Mouse (Mus musculus) C2C12 (cell line): ENCODE measurements at regions not wholly inside any gene's neighbourhood (a gene's known extent, or its start where the extent isn't known, plus 50 kb on each side); places are given as distances from the start of the nearest gene placed in this dataset.

Source experiments
- H3K27me3 ChIP-seq: one replicate; pipeline ENCODE4 v1.6.1; 2011; ENCODE audit not compliant: control insufficient read depth, insufficient read depth, insufficient read length
- H3K36me3 ChIP-seq: one replicate; pipeline ENCODE4 v1.6.1; 2011; ENCODE audit not compliant: control insufficient read depth, insufficient read depth
- H3K4me3 ChIP-seq: one replicate; pipeline ENCODE4 v1.5.1; 2011; ENCODE audit warnings: mild to moderate bottlenecking, control low read depth; ENCODE audit not compliant: poor library complexity, insufficient read depth, severe bottlenecking
- H3K79me2 ChIP-seq: one replicate; pipeline ENCODE4 v1.6.1; 2011; ENCODE audit not compliant: control insufficient read depth, insufficient read depth
- H3K79me3 ChIP-seq: one replicate; pipeline ENCODE4 v1.6.1; 2011; ENCODE audit warnings: low read depth, control low read depth
- H3ac ChIP-seq: one replicate; pipeline ENCODE3; 2011; ENCODE audit warnings: low read depth; ENCODE audit not compliant: control insufficient read depth, insufficient read length
- CEBPB ChIP-seq: IDR thresholded peaks from one replicate; pipeline ENCODE4 v1.6.1; 2011; ENCODE audit warnings: low read depth, mild to moderate bottlenecking, control low read depth, moderate library complexity
- CTCF ChIP-seq: IDR thresholded peaks from one replicate; pipeline ENCODE4 v1.5.1; 2011; ENCODE audit not compliant: control insufficient read depth, insufficient read depth, insufficient read length
- FOSL1 ChIP-seq: IDR thresholded peaks from one replicate; pipeline ENCODE4 v1.8.0; 2011; ENCODE audit warnings: mild to moderate bottlenecking, low read length; ENCODE audit not compliant: poor library complexity, insufficient read depth, severe bottlenecking
- MAX ChIP-seq: IDR thresholded peaks from one replicate; pipeline ENCODE4 v1.6.1; 2011; ENCODE audit warnings: mild to moderate bottlenecking, control low read depth
- MYOD1 ChIP-seq: IDR thresholded peaks from one replicate; pipeline ENCODE4 v1.6.1; 2011; ENCODE audit warnings: low read depth; ENCODE audit not compliant: control insufficient read depth, insufficient read length
- MYOG ChIP-seq: IDR thresholded peaks from one replicate; pipeline ENCODE4 v1.6.1; 2011; ENCODE audit not compliant: control insufficient read depth, insufficient read length; ENCODE audit errors: extremely low read depth
- USF1 ChIP-seq: IDR thresholded peaks from one replicate; pipeline ENCODE4 v1.6.1; 2011; ENCODE audit warnings: low read depth, mild to moderate bottlenecking, control low read depth, moderate library complexity

GRCm38 (mm10) chr10:70853614-70854013, 197.8 kb upstream of the Phyhipl start:
- Histone ChIP-seq H3K79me2 (no peaks in the 10 kb centered on the region), H3ac (no peak overlapping the region), H3K36me3 (no peaks in the 10 kb centered on the region), H3K27me3 (no peaks in the 10 kb centered on the region), H3K4me3 (no peak overlapping the region), H3K79me3 (no peaks in the 10 kb centered on the region)
- no peak for TF ChIP-seq MAX
- no peak for TF ChIP-seq CEBPB
- no peak for TF ChIP-seq CTCF
- no peak for TF ChIP-seq FOSL1
- TF ChIP-seq USF1 = no peak
- TF ChIP-seq MYOD1 = no peak
- TF ChIP-seq MYOG = no peak

GRCm38 (mm10) chr10:70848141-70848540, 192.4 kb upstream of the Phyhipl start:
- H3K79me3 ChIP-seq = no peaks in the 10 kb centered on the region
- no peak for TF ChIP-seq MYOD1
- no peak for TF ChIP-seq FOSL1
- TF ChIP-seq MAX = no peak
- TF ChIP-seq MYOG = no peak
- TF ChIP-seq CEBPB = no peak

GRCm38 (mm10) chr10:70847341-70847882, 191.6 kb upstream of the Phyhipl start:
- H3K27me3 ChIP-seq = no peaks in the 10 kb centered on the region
- no peaks in the 10 kb centered on the region for H3K79me3 ChIP-seq
- no peak overlapping the region for H3K4me3 ChIP-seq
- TF ChIP-seq MAX (no peak), USF1 (no peak), CTCF (no peak), FOSL1 (peak; percentile 53), CEBPB (no peak), MYOD1 (no peak)
- no peak overlapping the region for H3ac ChIP-seq
- no peaks in the 10 kb centered on the region for H3K79me2 ChIP-seq
- no peaks in the 10 kb centered on the region for H3K36me3 ChIP-seq

More at GRCm38 (mm10) chr10:70848141-70848540, 192.4 kb upstream of the Phyhipl start:
- Histone ChIP-seq H3K36me3 (no peaks in the 10 kb centered on the region), H3K79me2 (no peaks in the 10 kb centered on the region), H3K27me3 (no peaks in the 10 kb centered on the region), H3K4me3 (no peak overlapping the region), H3ac (no peak overlapping the region)

GRCm38 (mm10) chr10:70846281-70847168, 190.8 kb upstream of the Phyhipl start:
- H3ac ChIP-seq = no peak overlapping the region
- no peaks in the 10 kb centered on the region for H3K79me2 ChIP-seq
- no peaks in the 10 kb centered on the region for H3K27me3 ChIP-seq
- no peak overlapping the region for H3K4me3 ChIP-seq
- no peaks in the 10 kb centered on the region for H3K79me3 ChIP-seq
- no peaks in the 10 kb centered on the region for H3K36me3 ChIP-seq
- no peak for TF ChIP-seq MAX
- TF ChIP-seq FOSL1 = no peak
- no peak for TF ChIP-seq CEBPB
- no peak for TF ChIP-seq MYOG
- TF ChIP-seq MYOD1 = no peak
- TF ChIP-seq CTCF = no peak
- no peak for TF ChIP-seq USF1

- TF ChIP-seq MAX = no peak
- Histone ChIP-seq H3K36me3 (no peaks in the 10 kb centered on the region), H3K79me3 (no peaks in the 10 kb centered on the region), H3K27me3 (no peaks in the 10 kb centered on the region), H3K79me2 (no peaks in the 10 kb centered on the region), H3K4me3 (no peak overlapping the region), H3ac (no peak overlapping the region)
Observed at GRCm38 (mm10) chr10:70843848-70844247, 188.1 kb upstream of the Phyhipl start.
